Mouse (Mus musculus) left cerebral cortex, adult 8-10 months (tissue): ENCODE results near the gene Ankrd31. TPM values are rescaled to one million over a fixed set of nuclear protein-coding genes. Genes with fewer than 3 reads are reported as not detected.
"Not testable (repeated sequence)": the region's sequence is repeated elsewhere in the genome, so short reads cannot be mapped to it uniquely, and the experiment has no call there.

Source experiments
- DNase-seq, 2 experiments: peaks; one replicate each; pipeline ENCODE4 v3.0.0; 2022; ENCODE audit warnings: low spot score in 2 of 2
- total RNA-seq, 4 experiments: library from RNA; stranded (reverse); gene quantifications; 2 replicates each; pipeline ENCODE4 v1.2.4; 2022

Gene Ankrd31
- under 1 TPM; 0.12 to 0.44 (median 0.34) TPM for total RNA-seq

GRCm38 (mm10) chr13:96748109-96748845 lies at the start of gene Ankrd31:
Gene Ankrd31 (plus strand): TSS chr13:96748272.
- DNase-seq: no peak

- DNase-seq: no peak
These were observed 45.3 kb upstream of the Ankrd31 start for GRCm38 (mm10) chr13:96702567-96703278.

- DNase-seq: no peak
These were observed 38.5 kb upstream of the Ankrd31 start for GRCm38 (mm10) chr13:96709269-96710233.

- DNase-seq: no peak
These were observed 31.8 kb upstream of the Ankrd31 start for GRCm38 (mm10) chr13:96716311-96716710.

GRCm38 (mm10) chr13:96717821-96718220 lies 30.3 kb upstream of the Ankrd31 start:
- DNase-seq: no peak

- DNase-seq: no peak
These were observed 28.1 kb upstream of the Ankrd31 start for GRCm38 (mm10) chr13:96720003-96720402.

- no peak for DNase-seq
These were observed 19.8 kb upstream of the Ankrd31 start for GRCm38 (mm10) chr13:96728289-96728688.

GRCm38 (mm10) chr13:96729146-96729545 lies 18.9 kb upstream of the Ankrd31 start:
- DNase-seq: no peak

- DNase-seq: no peak
These were observed 18.0 kb upstream of the Ankrd31 start for GRCm38 (mm10) chr13:96730116-96730515.

- no peak for DNase-seq
These were observed 12.9 kb upstream of the Ankrd31 start for GRCm38 (mm10) chr13:96735175-96735574.

- no peak for DNase-seq
These were observed 7.9 kb upstream of the Ankrd31 start for GRCm38 (mm10) chr13:96740159-96740558.

GRCm38 (mm10) chr13:96742871-96743270 lies 5.2 kb upstream of the Ankrd31 start:
- no peak for DNase-seq

- no peak for DNase-seq
These were observed 2.0 kb upstream of the Ankrd31 start for GRCm38 (mm10) chr13:96746055-96746454.

- DNase-seq: no peak
These were observed 1.8 kb downstream of the Ankrd31 start for GRCm38 (mm10) chr13:96749859-96750258.

GRCm38 (mm10) chr13:96760848-96761247 lies 12.8 kb downstream of the Ankrd31 start:
- no peak for DNase-seq

GRCm38 (mm10) chr13:96786071-96786470 lies 38.0 kb downstream of the Ankrd31 start:
- not testable (repeated sequence) for DNase-seq

GRCm38 (mm10) chr13:96793451-96793850 lies 45.4 kb downstream of the Ankrd31 start:
- DNase-seq: no peak

GRCm38 (mm10) chr13:96795301-96795700 lies 47.2 kb downstream of the Ankrd31 start:
- no peak for DNase-seq

- no peak for DNase-seq
These were observed 49.4 kb downstream of the Ankrd31 start for GRCm38 (mm10) chr13:96797500-96797899.

- DNase-seq: no peak
These were observed 101.7 kb downstream of the Ankrd31 start for GRCm38 (mm10) chr13:96849752-96850151.

- no peak for DNase-seq
These were observed 104.1 kb downstream of the Ankrd31 start for GRCm38 (mm10) chr13:96852133-96852532.

- no peak for DNase-seq
These were observed 105.2 kb downstream of the Ankrd31 start for GRCm38 (mm10) chr13:96853256-96853655.
